Mouse (Mus musculus) left cerebral cortex, postnatal 36 days (tissue): ENCODE data around the gene Tstd2. TPM values are rescaled to one million over a fixed set of nuclear protein-coding genes. Genes with fewer than 3 reads are reported as not detected.

Experiments used
- DNase-seq, 2 experiments: peaks; one replicate each; pipeline ENCODE4 v3.0.0; 2021 to 2022; ENCODE audit warnings: low spot score in 2 of 2, mixed read lengths in 1 of 2
- intact Hi-C: fragments of 180-260 bp; cut with DNase I; formaldehyde crosslinking; loops from one replicate; pipeline ENCODE4 v1.15.1; 2025
- total RNA-seq, 2 experiments: library from RNA; stranded (reverse); gene quantifications; 2 replicates each; pipeline ENCODE4 v1.2.3; 2021

The Tstd2 gene
- total RNA-seq, 2 experiments from 2014 or later: 14.3 to 21.4 TPM

GRCm38 (mm10) chr4:46126541-46126940, 12.0 kb downstream of the Tstd2 start:
- intact Hi-C loops: loop anchor here (5.0 kb wide), 2 partner anchors 154 to 184 kb away; no protein-coding TSS in a partner anchor

GRCm38 (mm10) chr4:46123358-46123757, 15.1 kb downstream of the Tstd2 start:
- no peak for DNase-seq
- intact Hi-C loops: no loop called here

More at GRCm38 (mm10) chr4:46126541-46126940, 12.0 kb downstream of the Tstd2 start:
- peak; percentile 69 to 72 for DNase-seq

- DNase-seq: no peak
- intact Hi-C loops: no loop called here
Observed at GRCm38 (mm10) chr4:46120767-46121166, 17.7 kb downstream of the Tstd2 start.

GRCm38 (mm10) chr4:46119514-46120094, 18.9 kb downstream of the Tstd2 start:
- intact Hi-C loops: loop anchor here (5.0 kb wide), 1 partner anchor 82 kb away; the partner anchor contains the start of gene Tmod1
- DNase-seq: no peak

GRCm38 (mm10) chr4:46117536-46117935, 21.0 kb downstream of the Tstd2 start:
- intact Hi-C loops: loop anchor here (5.0 kb wide), 1 partner anchor 80 kb away; the partner anchor contains the start of gene Tmod1

GRCm38 (mm10) chr4:46116544-46117175, 21.8 kb downstream of the Tstd2 start:
- intact Hi-C loops: loop anchor here (5.0 kb wide), 1 partner anchor 79 kb away; the partner anchor contains the start of gene Tmod1
- DNase-seq: no peak

More at GRCm38 (mm10) chr4:46117536-46117935, 21.0 kb downstream of the Tstd2 start:
- DNase-seq: no peak

GRCm38 (mm10) chr4:46115308-46115707, 23.2 kb downstream of the Tstd2 start:
- no peak for DNase-seq
- intact Hi-C loops: loop anchor here (5.0 kb wide), 1 partner anchor 78 kb away; the partner anchor contains the start of gene Tmod1

- intact Hi-C loops: no loop called here
- DNase-seq: no peak
Observed at GRCm38 (mm10) chr4:46111361-46111760, 27.1 kb downstream of the Tstd2 start.

GRCm38 (mm10) chr4:46110084-46110483, 28.4 kb downstream of the Tstd2 start:
- intact Hi-C loops: no loop called here
- DNase-seq: no peak

- DNase-seq: no peak
- intact Hi-C loops: no loop called here
Observed at GRCm38 (mm10) chr4:46102078-46102769, 36.3 kb downstream of the Tstd2 start.

GRCm38 (mm10) chr4:46101211-46101711, 37.2 kb downstream of the Tstd2 start:
- no peak for DNase-seq
- intact Hi-C loops: no loop called here

GRCm38 (mm10) chr4:46100539-46100938, 38.0 kb downstream of the Tstd2 start:
- intact Hi-C loops: no loop called here
- no peak for DNase-seq

- no peak for DNase-seq
- intact Hi-C loops: no loop called here
Observed at GRCm38 (mm10) chr4:46099132-46099531, 39.4 kb downstream of the Tstd2 start.

GRCm38 (mm10) chr4:46097591-46097990, 40.9 kb downstream of the Tstd2 start:
- intact Hi-C loops: no loop called here
- no peak for DNase-seq

GRCm38 (mm10) chr4:46096546-46096945, 41.9 kb downstream of the Tstd2 start:
- intact Hi-C loops: no loop called here
- DNase-seq: no peak

- no peak for DNase-seq
- intact Hi-C loops: no loop called here
Observed at GRCm38 (mm10) chr4:46095826-46096159, 42.7 kb downstream of the Tstd2 start.

- DNase-seq: no peak
- intact Hi-C loops: no loop called here
Observed at GRCm38 (mm10) chr4:46094916-46095825, 43.3 kb downstream of the Tstd2 start.

GRCm38 (mm10) chr4:46092429-46093076, 45.9 kb downstream of the Tstd2 start:
- DNase-seq: peak in 1 of 2 experiments; percentile 37
- intact Hi-C loops: no loop called here
